Mouse (Mus musculus) heart, postnatal 0 days (tissue): ENCODE measurements around the gene Map2k3.

ENCODE experiments used
- CTCF ChIP-seq: IDR thresholded peaks from 2 replicates; pipeline ENCODE4 v1.5.1; 2016; ENCODE audit warnings: antibody characterized with exemption, control low read depth, low read depth
- EP300 ChIP-seq: IDR thresholded peaks from 2 replicates; pipeline ENCODE4 v1.6.1; 2016; ENCODE audit warnings: antibody characterized with exemption, low read depth

GRCm38 (mm10) chr11:60981693-60982486 is 50.1 kb downstream of the Map2k3 start:
- TF ChIP-seq CTCF (no peak), EP300 (no peak)
